Mouse (Mus musculus) olfactory bulb, adult 2 months (tissue): ENCODE data around the gene Cadm1. TPM values are rescaled to one million over a fixed set of nuclear protein-coding genes. Genes with fewer than 3 reads are reported as not detected.

Source experiments
- H3K27ac ChIP-seq: fragments of 200-500 bp; 2 replicates; pipeline ENCODE4 v1.5.1; 2012; ENCODE audit warnings: low read depth, low read length; ENCODE audit not compliant: insufficient read depth
- H3K4me1 ChIP-seq: fragments of 200-500 bp; 2 replicates; pipeline ENCODE4 v1.6.1; 2012; ENCODE audit warnings: low read length; ENCODE audit not compliant: control insufficient read depth, insufficient read depth
- H3K4me3 ChIP-seq: fragments of 200-500 bp; 2 replicates; pipeline ENCODE4 v1.5.1; 2012; ENCODE audit warnings: mild to moderate bottlenecking, low read depth, low read length, moderate library complexity; ENCODE audit not compliant: insufficient read depth
- CTCF ChIP-seq: fragments of 200-500 bp; IDR thresholded peaks from 2 replicates; pipeline ENCODE4 v1.5.1; 2012; ENCODE audit warnings: low read depth, mild to moderate bottlenecking, low read length, moderate library complexity; ENCODE audit not compliant: insufficient read depth
- POLR2A ChIP-seq: fragments of 200-500 bp; IDR thresholded peaks from 2 replicates; pipeline ENCODE4 v1.6.1; 2012; ENCODE audit warnings: mild to moderate bottlenecking, low read depth, low read length, moderate library complexity; ENCODE audit not compliant: insufficient read depth
- WGBS: fragments of 180-500 bp; shearing (Covaris S2); methylation state at CpG from one replicate; pipeline ENCODE4 v1.1.7; 2018; 5-methylcytosine and 5-hydroxymethylcytosine counted together
- polyA plus RNA-seq: library from polyadenylated mRNA; stranded (reverse); fragments of >200 nt; gene quantifications from 2 replicates; pipeline ENCODE4 v1.2.4, GENCODE M21; 2012; ENCODE audit warnings: low replicate concordance; ENCODE audit not compliant: missing spikeins, insufficient read depth, insufficient read length

Cadm1 gene
- polyA plus RNA-seq, 1 experiment, result not detected

DNA sequence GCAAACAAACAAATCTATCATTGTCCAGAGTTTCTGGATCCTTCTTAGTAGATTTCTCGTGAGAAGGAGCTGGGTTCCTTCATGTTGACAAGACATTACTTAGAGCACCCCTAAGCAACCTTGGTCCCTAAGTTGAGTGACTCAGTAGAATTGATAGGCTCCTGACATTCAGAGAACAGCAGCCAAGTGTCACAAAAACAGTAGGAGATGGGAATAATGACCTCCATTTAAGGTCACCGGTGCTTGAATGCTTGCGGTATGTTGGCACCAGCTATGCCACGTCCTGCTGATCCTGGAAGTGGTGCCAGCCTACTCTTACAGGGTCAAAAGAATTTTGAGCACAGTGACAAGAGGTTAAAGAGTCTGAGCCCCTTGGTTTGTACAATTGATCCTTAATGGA is 139.2 kb downstream of the Cadm1 start:
- Histone ChIP-seq H3K27ac (no peak overlapping the region), H3K4me1 (no peaks in the 10 kb centered on the region), H3K4me3 (no peak overlapping the region)
- TF ChIP-seq CTCF (no peak), POLR2A (no peak)
- WGBS, result 55% methylated on average over 4 of the region's 4 CpGs

- WGBS, result 83% methylated on average over 11 of the region's 11 CpGs
- no peak overlapping the region for H3K27ac ChIP-seq
- H3K4me1 ChIP-seq, result no peaks in the 10 kb centered on the region
- no peak for TF ChIP-seq POLR2A
- TF ChIP-seq CTCF, result no peak
- H3K4me3 ChIP-seq, result no peak overlapping the region
Measured at GRCm38 (mm10) chr9:47671617-47672016, 141.6 kb downstream of the Cadm1 start.

DNA sequence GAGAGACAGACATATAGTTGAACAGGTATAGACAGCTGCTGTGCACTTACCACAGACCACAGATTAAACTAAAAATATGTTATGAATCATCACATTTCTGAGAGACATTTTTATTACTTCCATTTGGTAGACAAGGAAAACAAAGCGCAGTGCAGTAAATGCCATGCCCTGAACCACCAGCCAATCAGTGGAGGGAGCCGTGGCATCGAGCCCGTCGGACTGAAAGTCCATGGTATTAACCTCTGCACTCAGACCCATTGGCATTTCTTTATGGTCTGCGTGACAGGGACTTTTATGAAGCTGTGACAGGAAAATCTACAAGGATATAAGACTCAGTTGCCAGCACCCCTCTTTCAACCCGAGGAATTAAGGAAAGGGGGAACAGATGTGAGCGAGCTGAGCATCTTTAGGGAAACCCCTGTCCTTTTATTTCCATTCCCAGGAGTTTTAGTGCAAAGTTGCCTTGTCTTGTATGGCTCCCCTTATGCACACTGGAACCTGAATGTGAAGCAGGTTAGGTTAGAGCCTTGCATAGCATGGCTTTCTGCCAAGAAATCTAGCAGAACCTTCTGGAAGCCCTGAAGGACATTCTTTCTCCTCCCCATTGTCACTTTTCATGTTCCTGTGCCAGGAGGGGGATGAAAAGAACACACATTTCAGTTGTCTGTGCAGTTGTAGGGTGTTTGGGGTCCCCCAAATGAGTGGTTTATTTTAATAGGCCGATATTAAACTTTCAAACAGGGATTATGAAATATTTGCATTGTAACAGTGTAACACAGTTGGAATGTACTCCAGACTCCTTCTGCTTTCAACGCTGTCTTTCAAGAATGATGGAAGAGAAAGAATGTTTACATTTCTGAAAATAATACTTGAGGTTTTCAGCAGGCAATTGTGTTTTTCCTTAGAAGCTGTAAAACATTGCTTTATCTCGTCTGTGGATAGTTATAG is 145.1 kb downstream of the Cadm1 start:
- Histone ChIP-seq H3K4me3 (no peak overlapping the region), H3K4me1 (no peaks in the 10 kb centered on the region), H3K27ac (no peak overlapping the region)
- 90% methylated on average over 11 of the region's 11 CpGs for WGBS
- TF ChIP-seq POLR2A (no peak), CTCF (no peak)

DNA sequence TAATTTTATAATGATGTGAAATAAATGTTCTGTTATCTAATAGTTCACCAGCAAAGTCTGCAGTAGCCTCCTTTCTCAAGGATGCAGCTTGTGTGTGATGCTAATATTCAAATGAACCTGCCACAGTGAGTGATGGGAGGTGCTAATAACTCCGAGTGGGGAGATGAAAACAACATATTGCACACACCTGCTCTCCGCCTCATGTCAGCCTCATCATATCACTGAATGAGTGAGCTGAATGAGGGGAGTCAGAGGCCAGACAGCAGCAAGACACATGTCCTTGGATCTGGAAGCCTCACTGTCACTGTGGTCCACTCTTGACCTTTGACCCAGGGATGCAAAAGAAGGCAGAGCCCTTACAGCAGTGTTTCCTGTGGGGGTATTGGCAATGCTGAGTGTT is 156.9 kb downstream of the Cadm1 start:
- no peak for TF ChIP-seq POLR2A
- no peak for TF ChIP-seq CTCF
- Histone ChIP-seq H3K27ac (no peak overlapping the region), H3K4me1 (no peaks in the 10 kb centered on the region), H3K4me3 (no peak overlapping the region)
- 84% methylated on average over 2 of the region's 2 CpGs for WGBS

- Histone ChIP-seq H3K4me1 (no peaks in the 10 kb centered on the region), H3K27ac (no peak overlapping the region), H3K4me3 (no peak overlapping the region)
- WGBS, result 97% methylated on average over 5 of the region's 5 CpGs
- no peak for TF ChIP-seq CTCF
Measured at GRCm38 (mm10) chr9:47687604-47688003, 157.6 kb downstream of the Cadm1 start.

DNA sequence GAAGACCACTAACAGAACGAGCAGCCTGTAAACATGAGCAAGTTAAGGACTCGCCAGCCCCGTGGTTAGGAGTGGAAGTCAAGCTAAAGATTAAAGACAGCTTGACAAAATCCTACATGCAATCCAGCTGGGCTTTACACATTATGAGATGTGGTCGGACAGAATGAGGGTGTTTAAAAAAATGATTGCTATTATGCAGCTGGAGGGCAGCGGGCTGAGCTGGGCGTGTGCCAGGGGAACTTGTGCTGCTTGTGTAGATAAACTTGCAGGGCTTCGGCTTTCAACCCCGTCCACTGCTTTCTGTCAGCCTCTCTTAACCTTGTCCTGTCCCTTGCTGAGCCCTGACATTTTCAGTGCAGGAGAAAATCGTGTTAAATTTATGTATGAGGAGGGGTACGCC is 158.3 kb downstream of the Cadm1 start:
- no peak for TF ChIP-seq POLR2A
- TF ChIP-seq CTCF, result no peak
- Histone ChIP-seq H3K27ac (no peak overlapping the region), H3K4me3 (no peak overlapping the region), H3K4me1 (no peaks in the 10 kb centered on the region)
- WGBS, result 60% methylated on average over 10 of the region's 10 CpGs

DNA sequence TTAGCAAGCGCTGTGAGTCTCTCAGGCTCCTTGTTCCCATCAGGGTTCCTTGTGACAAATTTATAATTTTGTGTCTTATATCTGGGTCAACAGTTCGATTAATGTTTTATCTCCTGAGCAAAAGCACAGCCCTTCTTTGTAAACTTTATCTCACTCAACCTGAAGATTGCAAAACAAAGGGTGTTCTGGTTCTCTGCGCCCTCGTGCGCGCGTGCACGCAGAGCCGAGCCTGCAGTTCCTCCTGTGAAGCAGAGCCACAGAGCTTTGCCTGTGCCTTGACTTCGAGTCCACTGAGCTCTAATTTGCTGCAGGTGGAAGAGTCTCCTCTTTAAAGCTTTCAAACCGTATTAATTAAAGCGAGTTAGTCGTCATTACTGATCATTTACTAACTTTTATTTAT is 162.9 kb downstream of the Cadm1 start:
- Histone ChIP-seq H3K4me3 (no peak overlapping the region), H3K4me1 (no peaks in the 10 kb centered on the region), H3K27ac (no peak overlapping the region)
- 82% methylated on average over 13 of the region's 13 CpGs for WGBS
- no peak for TF ChIP-seq POLR2A
- no peak for TF ChIP-seq CTCF

- no peak for TF ChIP-seq POLR2A
- no peak for TF ChIP-seq CTCF
- Histone ChIP-seq H3K27ac (no peak overlapping the region), H3K4me3 (no peak overlapping the region), H3K4me1 (peaks cover 8% of the 10 kb centered on the region)
- 53% methylated on average over 3 of the region's 3 CpGs for WGBS
Measured at GRCm38 (mm10) chr9:47699026-47699425, 169.1 kb downstream of the Cadm1 start.

- TF ChIP-seq CTCF (no peak), POLR2A (no peak)
- Histone ChIP-seq H3K4me1 (peaks cover 8% of the 10 kb centered on the region), H3K27ac (no peak overlapping the region), H3K4me3 (no peak overlapping the region)
- WGBS, result 85% methylated on average over 5 of the region's 5 CpGs
Measured at GRCm38 (mm10) chr9:47700021-47700420, 170.0 kb downstream of the Cadm1 start.
